Mouse (Mus musculus): Measurements from ENCODE around the gene Adarb1. TPM values are rescaled to one million over a fixed set of nuclear protein-coding genes. Genes with fewer than 3 reads are reported as not detected.

Adarb1 gene
- polyA plus RNA-seq, 1 experiment from 2014 or later, result 19.5 TPM

GRCm38 (mm10) chr10:77401039-77401438 lies 17.0 kb downstream of the Adarb1 start:
- no peaks in the 10 kb centered on the region for H3K4me1 ChIP-seq (ENCODE audit: control insufficient read depth, insufficient read depth, low read length)
- no peaks in the 10 kb centered on the region for H3K27me3 ChIP-seq (ENCODE audit: control insufficient read depth, insufficient read depth, low read length)
- no peak overlapping the region for H3K27ac ChIP-seq (ENCODE audit: low read depth, low read length)
- H3K4me2 ChIP-seq (ENCODE audit: low read depth, low read length), result no peak overlapping the region
- no peak overlapping the region for H3K9ac ChIP-seq (replicated peaks; ENCODE audit: low read depth, low read length)
- no peak for ATAC-seq (ENCODE audit: low read depth)
- WGBS, result 97% methylated on average over 6 of the region's 6 CpGs
- H3K4me3 ChIP-seq (ENCODE audit: low read depth, low read length), result no peak overlapping the region
- no peaks in the 10 kb centered on the region for H3K36me3 ChIP-seq (ENCODE audit: control insufficient read depth, insufficient read depth, low read length)
- no peaks in the 10 kb centered on the region for H3K9me3 ChIP-seq (ENCODE audit: control insufficient read depth, low read length)

- H3K36me3 ChIP-seq (ENCODE audit: control insufficient read depth, insufficient read depth, low read length), result no peaks in the 10 kb centered on the region
- no peaks in the 10 kb centered on the region for H3K27me3 ChIP-seq (ENCODE audit: control insufficient read depth, insufficient read depth, low read length)
- H3K4me2 ChIP-seq (ENCODE audit: low read depth, low read length), result no peak overlapping the region
- no peaks in the 10 kb centered on the region for H3K4me1 ChIP-seq (ENCODE audit: control insufficient read depth, insufficient read depth, low read length)
- no peak overlapping the region for H3K9ac ChIP-seq (replicated peaks; ENCODE audit: low read depth, low read length)
- 83% methylated on average over 5 of the region's 5 CpGs for WGBS
- H3K27ac ChIP-seq (ENCODE audit: low read depth, low read length), result no peak overlapping the region
- ATAC-seq (ENCODE audit: low read depth), result no peak
- no peaks in the 10 kb centered on the region for H3K9me3 ChIP-seq (ENCODE audit: control insufficient read depth, low read length)
- H3K4me3 ChIP-seq (ENCODE audit: low read depth, low read length), result no peak overlapping the region
Measured at GRCm38 (mm10) chr10:77399938-77400337, 18.1 kb downstream of the Adarb1 start.

GRCm38 (mm10) chr10:77398082-77398481 lies 20.0 kb downstream of the Adarb1 start:
- Histone ChIP-seq H3K9me3 (ENCODE audit: control insufficient read depth, low read length) (no peaks in the 10 kb centered on the region), H3K36me3 (ENCODE audit: control insufficient read depth, insufficient read depth, low read length) (no peaks in the 10 kb centered on the region), H3K27me3 (ENCODE audit: control insufficient read depth, insufficient read depth, low read length) (no peaks in the 10 kb centered on the region), H3K4me2 (ENCODE audit: low read depth, low read length) (no peak overlapping the region), H3K27ac (ENCODE audit: low read depth, low read length) (no peak overlapping the region), H3K4me3 (ENCODE audit: low read depth, low read length) (no peak overlapping the region), H3K9ac (replicated peaks; ENCODE audit: low read depth, low read length) (no peak overlapping the region), H3K4me1 (ENCODE audit: control insufficient read depth, insufficient read depth, low read length) (no peaks in the 10 kb centered on the region)
- 78% methylated on average over 3 of the region's 3 CpGs for WGBS
- no peak for ATAC-seq (ENCODE audit: low read depth)

DNA sequence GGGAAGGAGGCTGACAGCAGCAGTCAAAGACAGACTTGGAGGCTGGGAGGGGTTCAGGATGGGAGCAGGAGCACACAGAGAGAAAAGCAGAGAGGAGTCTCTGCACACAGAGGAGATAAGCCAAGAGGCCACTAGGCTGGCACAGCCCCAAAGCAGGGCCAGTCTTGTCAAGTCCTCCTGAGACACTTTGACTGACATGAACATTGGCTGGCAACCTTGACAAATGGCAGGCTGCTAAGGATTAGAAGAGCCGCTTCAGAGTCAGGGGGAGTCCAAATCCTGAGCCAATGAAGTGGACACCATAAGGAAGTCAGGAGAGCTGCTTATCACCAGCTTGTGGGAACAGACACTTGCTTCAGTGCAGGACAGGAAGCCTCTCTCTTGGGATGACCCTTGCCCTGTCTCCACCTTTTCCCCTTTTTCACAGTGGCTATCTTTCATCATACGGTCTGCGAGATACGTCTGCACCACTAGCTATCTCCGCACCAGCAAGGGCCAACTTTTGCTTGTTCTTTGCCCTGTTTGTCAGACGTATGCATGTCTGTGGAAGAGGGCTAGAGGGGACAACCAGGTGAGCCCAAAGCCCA lies 20.9 kb downstream of the Adarb1 start:
- Histone ChIP-seq H3K9me3 (ENCODE audit: control insufficient read depth, low read length) (no peaks in the 10 kb centered on the region), H3K4me3 (ENCODE audit: low read depth, low read length) (no peak overlapping the region), H3K27me3 (ENCODE audit: control insufficient read depth, insufficient read depth, low read length) (no peaks in the 10 kb centered on the region), H3K36me3 (ENCODE audit: control insufficient read depth, insufficient read depth, low read length) (no peaks in the 10 kb centered on the region), H3K4me2 (ENCODE audit: low read depth, low read length) (no peak overlapping the region), H3K4me1 (ENCODE audit: control insufficient read depth, insufficient read depth, low read length) (no peaks in the 10 kb centered on the region), H3K9ac (replicated peaks; ENCODE audit: low read depth, low read length) (no peak overlapping the region), H3K27ac (ENCODE audit: low read depth, low read length) (no peak overlapping the region)
- WGBS, result 90% methylated on average over 6 of the region's 6 CpGs
- no peak for ATAC-seq (ENCODE audit: low read depth)

DNA sequence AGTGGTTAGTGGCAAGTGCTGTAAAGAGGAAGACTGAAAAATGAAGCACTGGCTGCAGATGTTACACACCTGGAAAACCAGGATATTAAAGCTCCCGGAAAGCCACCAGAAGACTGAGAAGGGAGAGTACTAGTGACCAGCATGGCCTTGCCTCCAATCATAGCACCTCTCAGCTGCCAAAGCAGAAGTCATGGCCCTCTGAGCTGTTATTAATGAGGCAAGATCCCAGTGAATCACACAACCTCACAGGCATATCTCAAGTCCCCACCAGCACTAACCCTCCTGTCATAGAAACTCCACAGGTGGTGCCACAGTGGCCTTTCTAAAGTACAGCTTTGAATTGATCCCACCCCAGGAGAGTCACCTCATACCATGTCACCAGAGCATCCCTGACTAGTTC lies 22.1 kb downstream of the Adarb1 start:
- no peak overlapping the region for H3K9ac ChIP-seq (replicated peaks; ENCODE audit: low read depth, low read length)
- WGBS, result 95% methylated on average over 1 of the region's 1 CpGs

GRCm38 (mm10) chr10:77391072-77391471 lies 27.0 kb downstream of the Adarb1 start:
- Histone ChIP-seq H3K36me3 (ENCODE audit: control insufficient read depth, insufficient read depth, low read length) (no peaks in the 10 kb centered on the region), H3K27ac (ENCODE audit: low read depth, low read length) (no peak overlapping the region), H3K27me3 (ENCODE audit: control insufficient read depth, insufficient read depth, low read length) (no peaks in the 10 kb centered on the region), H3K4me2 (ENCODE audit: low read depth, low read length) (no peak overlapping the region), H3K9ac (replicated peaks; ENCODE audit: low read depth, low read length) (no peak overlapping the region), H3K9me3 (ENCODE audit: control insufficient read depth, low read length) (no peaks in the 10 kb centered on the region), H3K4me1 (ENCODE audit: control insufficient read depth, insufficient read depth, low read length) (no peaks in the 10 kb centered on the region), H3K4me3 (ENCODE audit: low read depth, low read length) (no peak overlapping the region)
- no peak for ATAC-seq (ENCODE audit: low read depth)
- WGBS, result 93% methylated on average over 6 of the region's 6 CpGs

More for the DNA sequence above, 22.1 kb downstream of the Adarb1 start:
- Histone ChIP-seq H3K27ac (ENCODE audit: low read depth, low read length) (no peak overlapping the region), H3K4me2 (ENCODE audit: low read depth, low read length) (no peak overlapping the region), H3K4me1 (ENCODE audit: control insufficient read depth, insufficient read depth, low read length) (no peaks in the 10 kb centered on the region), H3K36me3 (ENCODE audit: control insufficient read depth, insufficient read depth, low read length) (no peaks in the 10 kb centered on the region), H3K9me3 (ENCODE audit: control insufficient read depth, low read length) (no peaks in the 10 kb centered on the region), H3K4me3 (ENCODE audit: low read depth, low read length) (no peak overlapping the region), H3K27me3 (ENCODE audit: control insufficient read depth, insufficient read depth, low read length) (no peaks in the 10 kb centered on the region)
- ATAC-seq (ENCODE audit: low read depth), result no peak

DNA sequence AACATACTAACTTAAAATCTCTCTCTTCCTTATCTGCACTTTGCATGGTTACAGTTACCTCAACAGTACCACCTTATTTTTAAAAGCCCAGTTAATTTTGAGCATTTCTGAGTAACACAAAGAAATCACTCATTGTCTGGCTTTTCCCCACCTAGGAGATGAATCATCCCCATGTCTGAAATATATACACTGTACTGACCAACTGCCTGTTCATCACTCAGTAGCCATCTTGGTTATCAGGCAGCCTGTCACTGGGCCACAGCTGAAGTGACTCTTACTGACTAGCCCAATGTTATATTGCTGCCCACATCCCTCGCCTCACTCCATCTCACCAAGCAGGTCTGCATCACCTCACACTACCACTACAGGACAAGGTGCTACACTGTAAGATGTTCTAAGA lies 30.5 kb downstream of the Adarb1 start:
- WGBS, result 97% methylated on average over 1 of the region's 1 CpGs
- Histone ChIP-seq H3K27me3 (ENCODE audit: control insufficient read depth, insufficient read depth, low read length) (no peaks in the 10 kb centered on the region), H3K9me3 (ENCODE audit: control insufficient read depth, low read length) (no peaks in the 10 kb centered on the region), H3K4me3 (ENCODE audit: low read depth, low read length) (no peak overlapping the region), H3K27ac (ENCODE audit: low read depth, low read length) (no peak overlapping the region), H3K4me1 (ENCODE audit: control insufficient read depth, insufficient read depth, low read length) (no peaks in the 10 kb centered on the region), H3K36me3 (ENCODE audit: control insufficient read depth, insufficient read depth, low read length) (no peaks in the 10 kb centered on the region), H3K9ac (replicated peaks; ENCODE audit: low read depth, low read length) (no peak overlapping the region), H3K4me2 (ENCODE audit: low read depth, low read length) (no peak overlapping the region)
- ATAC-seq (ENCODE audit: low read depth), result no peak

GRCm38 (mm10) chr10:77385731-77386130 lies 32.3 kb downstream of the Adarb1 start:
- Histone ChIP-seq H3K36me3 (ENCODE audit: control insufficient read depth, insufficient read depth, low read length) (no peaks in the 10 kb centered on the region), H3K4me1 (ENCODE audit: control insufficient read depth, insufficient read depth, low read length) (no peaks in the 10 kb centered on the region), H3K27ac (ENCODE audit: low read depth, low read length) (no peak overlapping the region), H3K4me2 (ENCODE audit: low read depth, low read length) (no peak overlapping the region), H3K9ac (replicated peaks; ENCODE audit: low read depth, low read length) (no peak overlapping the region), H3K9me3 (ENCODE audit: control insufficient read depth, low read length) (no peaks in the 10 kb centered on the region), H3K27me3 (ENCODE audit: control insufficient read depth, insufficient read depth, low read length) (no peaks in the 10 kb centered on the region), H3K4me3 (ENCODE audit: low read depth, low read length) (no peak overlapping the region)
- no peak for ATAC-seq (ENCODE audit: low read depth)
- WGBS, result 84% methylated on average over 4 of the region's 4 CpGs

DNA sequence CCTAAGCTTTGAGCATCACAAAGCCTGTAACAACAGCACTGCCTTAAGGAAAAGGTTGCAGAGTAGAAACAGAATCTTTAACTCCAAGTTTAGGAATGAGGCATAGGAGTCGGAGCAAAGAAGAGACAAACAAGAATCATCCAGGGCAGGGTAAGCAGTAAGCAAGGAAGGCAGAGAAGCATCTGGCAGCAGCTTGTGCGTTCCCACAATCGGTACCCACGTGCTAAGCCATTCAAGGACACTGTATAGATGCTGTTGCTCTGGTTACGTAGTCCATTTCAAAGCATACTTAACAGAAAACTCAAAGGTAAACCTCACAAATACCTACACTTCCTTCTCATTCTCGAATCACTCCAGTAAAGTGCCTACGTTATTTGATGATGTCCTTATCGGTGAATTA lies 35.0 kb downstream of the Adarb1 start:
- Histone ChIP-seq H3K36me3 (ENCODE audit: control insufficient read depth, insufficient read depth, low read length) (no peaks in the 10 kb centered on the region), H3K27ac (ENCODE audit: low read depth, low read length) (no peak overlapping the region), H3K9ac (replicated peaks; ENCODE audit: low read depth, low read length) (no peak overlapping the region), H3K4me1 (ENCODE audit: control insufficient read depth, insufficient read depth, low read length) (no peaks in the 10 kb centered on the region), H3K4me3 (ENCODE audit: low read depth, low read length) (no peak overlapping the region), H3K4me2 (ENCODE audit: low read depth, low read length) (no peak overlapping the region), H3K27me3 (ENCODE audit: control insufficient read depth, insufficient read depth, low read length) (no peaks in the 10 kb centered on the region), H3K9me3 (ENCODE audit: control insufficient read depth, low read length) (no peaks in the 10 kb centered on the region)
- no peak for ATAC-seq (ENCODE audit: low read depth)
- 85% methylated on average over 8 of the region's 8 CpGs for WGBS
